Mouse (Mus musculus) ovary, adult 10 weeks (tissue): ENCODE results near the gene Arhgap40. TPM values are rescaled to one million over a fixed set of nuclear protein-coding genes. Genes with fewer than 3 reads are reported as not detected.

Experiments used
- polyA plus RNA-seq: library from polyadenylated mRNA; stranded (reverse); fragments of 350-450 nt; fragmentation: Illumina TruSeq; extraction: RNeasy Lipid Tissue Mini Kit (QIAGEN cat#74804); gene quantifications from one replicate; pipeline ENCODE4 v1.2.3, GENCODE M21; 2014

Gene Arhgap40
- not detected for polyA plus RNA-seq

DNA sequence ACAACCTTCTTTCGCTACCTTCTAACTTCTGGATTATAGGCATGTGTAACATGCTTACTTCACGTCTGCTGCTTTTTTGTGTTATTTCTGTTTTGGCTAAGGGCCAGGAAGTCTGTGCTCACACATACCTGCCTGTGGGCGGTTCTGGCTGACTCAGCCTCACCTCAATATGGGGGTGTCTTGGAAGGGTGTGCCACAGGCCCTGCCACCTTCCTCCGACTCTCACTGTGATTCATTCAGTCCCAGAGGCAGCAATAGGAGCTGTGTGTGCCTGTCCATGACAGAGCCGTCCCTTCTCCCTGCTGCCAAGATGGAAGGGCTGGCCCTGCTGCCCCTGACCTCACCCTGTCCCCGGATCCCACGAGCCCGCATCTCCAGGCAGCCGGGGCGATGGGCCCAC lies at the start of gene Arhgap40:
Arhgap40 (plus strand) TSS at position 269 of the 400 bp plus-strand sequence.

GRCm38 (mm10) chr2:158501836-158502812 lies 10.5 kb upstream of the Arhgap40 start, which contains the start of gene Adig:
Gene Adig (plus strand): TSS chr2:158502612.

Other genes with a start within 250 kb of the Arhgap40 start
- gene Lbp, start 206.3 kb upstream of the Arhgap40 start, polyA plus RNA-seq: 33.7 TPM
- gene Snhg11, start 137.2 kb upstream of the Arhgap40 start, polyA plus RNA-seq: 3.1 TPM
- 68.0 TPM for gene Ralgapb, start 102.9 kb upstream of the Arhgap40 start, polyA plus RNA-seq
- gene Adig, start 10.2 kb upstream of the Arhgap40 start, polyA plus RNA-seq: not detected
- gene Slc32a1, start 98.0 kb downstream of the Arhgap40 start, polyA plus RNA-seq: not detected
- gene Actr5, start 112.1 kb downstream of the Arhgap40 start, polyA plus RNA-seq: not detected
- 9.5 TPM for gene Ppp1r16b, start 152.6 kb downstream of the Arhgap40 start, polyA plus RNA-seq